Mouse (Mus musculus) hindbrain, embryonic 13.5 days (tissue): Measurements from ENCODE around the gene Cbarp. TPM values are rescaled to one million over a fixed set of nuclear protein-coding genes. Genes with fewer than 3 reads are reported as not detected.

Experiments used
- ATAC-seq: fragments of 200-750 bp; cut with Nextera tagmentation; 2 replicates; pipeline ENCODE4 v1.8.0; 2017; ENCODE audit warnings: moderate TSS enrichment; ENCODE audit not compliant: low FRiP score
- H3K27ac ChIP-seq: fragments of 300-500 bp; sonication (generic); 2 replicates; pipeline ENCODE4 v1.5.1; 2015; ENCODE audit warnings: inconsistent platforms, mild to moderate bottlenecking, moderate library complexity
- H3K27me3 ChIP-seq: fragments of 300-500 bp; sonication (generic); 2 replicates; pipeline ENCODE4 v1.6.1; 2015; ENCODE audit warnings: mild to moderate bottlenecking, inconsistent platforms
- H3K36me3 ChIP-seq: fragments of 300-500 bp; sonication (generic); 2 replicates; pipeline ENCODE4 v1.6.1; 2015; ENCODE audit warnings: mild to moderate bottlenecking, inconsistent platforms
- H3K4me1 ChIP-seq: fragments of 300-500 bp; sonication (generic); replicated peaks from 2 replicates; pipeline ENCODE4 v1.6.1; 2015; ENCODE audit warnings: inconsistent platforms
- H3K4me2 ChIP-seq: fragments of 300-500 bp; sonication (generic); 2 replicates; pipeline ENCODE4 v1.6.1; 2015; ENCODE audit warnings: inconsistent platforms, mild to moderate bottlenecking, moderate library complexity
- H3K4me3 ChIP-seq: fragments of 300-500 bp; sonication (generic); 2 replicates; pipeline ENCODE4 v1.5.1; 2015; ENCODE audit warnings: mild to moderate bottlenecking, inconsistent platforms
- H3K9ac ChIP-seq: fragments of 300-500 bp; sonication (generic); 2 replicates; pipeline ENCODE4 v1.6.1; 2015; ENCODE audit warnings: mild to moderate bottlenecking, inconsistent platforms
- H3K9me3 ChIP-seq: fragments of 300-500 bp; sonication (generic); 2 replicates; pipeline ENCODE4 v1.6.1; 2016; ENCODE audit warnings: inconsistent platforms
- WGBS: fragments of 180-500 bp; shearing (Covaris S2); methylation state at CpG from one replicate; pipeline ENCODE4 v1.1.7; 2015; 5-methylcytosine and 5-hydroxymethylcytosine counted together
- polyA plus RNA-seq: library from polyadenylated mRNA; unstranded; fragments of >200 nt; fragmentation: Nextera tagmentation; extraction: Ambion mirVana; gene quantifications from 2 replicates; pipeline ENCODE4 v1.2.1, GENCODE M21; 2015

Cbarp gene
- polyA plus RNA-seq, 1 experiment from 2014 or later: 57.4 TPM

DNA sequence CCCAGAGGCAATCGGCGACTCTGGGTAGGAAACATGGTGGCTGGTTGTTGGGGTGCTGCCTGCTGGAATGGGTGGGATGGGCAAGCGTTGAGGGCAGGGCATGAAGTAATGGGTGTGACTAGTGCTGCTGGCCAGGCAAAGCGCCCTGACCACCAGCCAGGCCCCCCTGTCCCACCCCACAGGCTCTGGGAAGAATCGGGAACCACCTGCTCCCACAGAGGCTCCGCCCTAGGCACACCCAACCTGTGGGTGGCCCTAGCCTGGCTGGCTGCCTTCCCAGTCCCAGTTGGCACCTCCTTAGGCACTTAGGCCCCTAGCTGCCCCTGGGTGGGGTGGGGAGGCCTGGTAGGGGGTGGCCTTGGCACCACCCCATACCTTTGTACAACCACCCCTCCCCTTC, 5.3 kb upstream of the Cbarp start:
- Histone ChIP-seq H3K27ac (peak overlapping the region; percentile 100), H3K4me2 (no peak overlapping the region), H3K4me3 (peak overlapping the region; percentile 7; the same call in 1 of the 2 replicates), H3K9me3 (no peaks in the 10 kb centered on the region), H3K36me3 (peaks cover 33% of the 10 kb centered on the region), H3K9ac (peak overlapping the region; percentile 99; the same call in 1 of the 2 replicates), H3K4me1 (peaks cover 63% of the 10 kb centered on the region), H3K27me3 (no peaks in the 10 kb centered on the region)
- ATAC-seq: no peak
- 84% methylated on average over 6 of the region's 6 CpGs for WGBS

DNA sequence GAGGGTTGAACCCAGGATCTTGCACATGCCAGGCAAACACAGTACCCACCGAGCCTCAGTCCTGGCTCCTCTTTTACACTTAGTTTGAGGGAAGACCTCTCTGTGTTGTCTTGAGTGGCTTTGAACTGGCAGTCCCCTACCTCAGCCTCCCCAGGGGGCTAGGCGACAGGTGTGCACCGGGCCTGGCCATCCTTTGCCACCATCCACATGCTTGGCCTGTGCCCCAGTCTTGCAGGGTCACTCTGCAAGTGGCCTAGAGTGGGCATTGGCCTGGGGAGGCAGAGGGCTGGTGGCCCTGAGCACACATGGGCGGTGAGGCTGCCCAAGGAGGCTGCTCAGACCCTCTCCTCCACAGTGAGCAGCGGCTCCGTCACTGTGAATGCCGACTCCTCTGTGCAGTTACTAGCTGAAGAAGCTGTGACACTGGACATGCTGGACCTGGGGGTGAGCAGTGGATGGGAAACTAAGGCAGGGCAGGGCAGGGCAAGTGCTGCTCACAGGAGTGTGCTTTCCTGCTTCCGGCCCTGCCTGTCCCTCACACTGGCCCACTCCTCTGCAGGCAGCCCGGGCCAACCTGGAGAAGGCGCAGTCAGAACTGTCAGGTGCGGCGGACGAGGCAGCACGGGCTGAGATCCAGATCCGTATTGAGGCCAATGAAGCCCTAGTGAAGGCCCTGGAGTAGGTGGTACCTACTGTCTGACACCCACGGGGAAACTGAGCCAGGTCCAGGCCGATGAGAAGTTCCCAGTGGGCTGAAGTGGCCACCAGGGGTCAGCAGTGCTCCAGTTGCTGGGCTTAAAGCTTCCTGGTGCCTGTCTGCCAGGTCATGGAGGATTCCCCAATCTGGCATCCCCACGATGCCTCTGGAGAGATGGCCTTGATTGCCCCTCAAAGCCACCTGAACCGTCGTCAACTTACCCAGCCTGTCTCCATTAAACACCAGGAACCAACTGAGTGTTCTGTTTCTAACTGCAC, 4.5 kb upstream of the Cbarp start:
- H3K9ac ChIP-seq: peak overlapping the region; percentile 99

DNA sequence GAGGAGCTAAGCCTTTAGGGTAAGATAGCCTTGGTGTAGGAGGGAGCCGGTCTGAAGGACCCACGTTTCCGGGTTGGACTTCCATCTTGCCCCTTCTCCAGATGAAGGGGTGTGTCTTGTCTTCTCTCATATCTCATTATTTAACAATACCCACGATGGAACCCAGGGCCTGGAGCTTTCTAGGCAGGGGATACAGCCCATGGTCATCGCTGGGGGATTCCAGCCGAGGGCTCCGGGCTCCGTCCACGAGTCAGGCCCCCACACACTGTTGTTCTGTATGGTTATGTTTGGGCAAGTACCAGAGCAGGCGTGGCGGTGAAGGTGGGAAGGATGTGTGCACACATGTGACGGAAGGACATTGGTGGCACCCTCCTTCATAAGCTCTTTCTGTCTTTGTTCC, 3.5 kb upstream of the Cbarp start:
- 97% methylated on average over 12 of the region's 12 CpGs for WGBS
- Histone ChIP-seq H3K4me1 (peaks cover 75% of the 10 kb centered on the region), H3K36me3 (peaks cover 33% of the 10 kb centered on the region), H3K27me3 (no peaks in the 10 kb centered on the region), H3K9ac (no peak overlapping the region), H3K9me3 (no peaks in the 10 kb centered on the region), H3K27ac (no peak overlapping the region), H3K4me2 (no peak overlapping the region), H3K4me3 (no peak overlapping the region)
- no peak for ATAC-seq

More for the DNA sequence above, 4.5 kb upstream of the Cbarp start:
- WGBS: 74% methylated on average over 20 of the region's 20 CpGs
- Histone ChIP-seq H3K27me3 (no peaks in the 10 kb centered on the region), H3K9me3 (no peaks in the 10 kb centered on the region), H3K4me3 (peak overlapping the region; percentile 7; the same call in 1 of the 2 replicates), H3K4me2 (0 out of 2 replicates have a peak overlapping the region, but pooled peaks have one; percentile 4), H3K36me3 (peaks cover 33% of the 10 kb centered on the region), H3K27ac (peak overlapping the region; percentile 100), H3K4me1 (peaks cover 68% of the 10 kb centered on the region)
- no peak for ATAC-seq

GRCm38 (mm10) chr10:80143664-80144063, 3.0 kb upstream of the Cbarp start:
- Histone ChIP-seq H3K4me2 (0 out of 2 replicates have a peak overlapping the region, but pooled peaks have one; percentile 83), H3K27me3 (no peaks in the 10 kb centered on the region), H3K27ac (no peak overlapping the region), H3K9me3 (no peaks in the 10 kb centered on the region), H3K36me3 (peaks cover 33% of the 10 kb centered on the region), H3K9ac (no peak overlapping the region), H3K4me3 (0 out of 2 replicates have a peak overlapping the region, but pooled peaks have one; percentile 81), H3K4me1 (peaks cover 75% of the 10 kb centered on the region)
- ATAC-seq: no peak
- whole genome bisulfite sequencing: 94% methylated on average over 7 of the region's 7 CpGs

- WGBS: 0% methylated on average over 15 of the region's 15 CpGs
These were observed 1.9 kb upstream of the Cbarp start for GRCm38 (mm10) chr10:80142530-80142925.

DNA sequence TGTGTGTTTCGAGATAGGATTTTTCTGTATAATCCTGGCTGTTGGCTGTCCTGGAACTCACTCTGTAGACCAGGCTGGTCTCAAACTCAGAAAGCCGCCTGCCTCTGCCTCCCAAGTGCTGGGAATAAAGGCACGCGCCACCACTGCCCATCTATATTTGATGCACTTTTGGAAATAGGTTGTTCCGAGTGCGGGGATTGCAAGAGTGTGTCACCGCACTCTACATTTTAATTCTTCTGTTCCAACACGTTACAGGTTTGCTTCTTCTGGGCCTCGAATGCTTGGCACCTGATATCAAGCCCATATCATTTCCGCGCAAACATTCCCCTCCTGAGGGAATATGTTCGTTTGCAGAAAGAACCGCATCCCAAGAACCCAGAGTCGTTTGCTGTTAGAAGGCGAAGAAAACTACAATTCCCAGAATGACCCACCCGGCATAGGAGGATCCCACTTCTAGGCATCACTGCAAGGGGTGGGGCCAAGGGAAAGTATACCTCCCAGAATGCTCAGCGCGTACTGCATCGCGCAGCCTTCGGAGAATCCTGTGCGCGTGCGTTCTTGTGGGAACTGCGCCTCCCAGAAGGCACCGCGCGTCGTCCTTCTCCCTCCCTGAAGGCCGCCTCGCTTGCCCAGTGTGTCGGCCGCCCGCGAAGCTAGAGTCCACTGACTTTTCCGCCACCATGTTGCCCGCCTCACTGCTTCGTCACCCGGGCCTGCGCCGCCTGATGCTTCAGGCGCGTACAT, 1.3 kb upstream of the Cbarp start:
- peaks cover 33% of the 10 kb centered on the region for H3K36me3 ChIP-seq
- H3K4me2 ChIP-seq: peak overlapping the region; percentile 83
- ATAC-seq: peak; percentile 79
- peaks cover 78% of the 10 kb centered on the region for H3K4me1 ChIP-seq
- 1% methylated on average over 42 of the region's 43 CpGs for WGBS
- H3K9ac ChIP-seq: peak overlapping the region; percentile 97
- H3K4me3 ChIP-seq: peak overlapping the region; percentile 81
- H3K9me3 ChIP-seq: no peaks in the 10 kb centered on the region
- H3K27me3 ChIP-seq: 0 out of 2 replicates have a peak, but pooled peaks cover 2% of the 10 kb centered on the region
- peak overlapping the region; percentile 91 for H3K27ac ChIP-seq

More at GRCm38 (mm10) chr10:80142530-80142925, 1.9 kb upstream of the Cbarp start:
- Histone ChIP-seq H3K27ac (peak overlapping the region; percentile 91), H3K9me3 (no peaks in the 10 kb centered on the region), H3K4me3 (peak overlapping the region; percentile 81), H3K9ac (peak overlapping the region; percentile 97), H3K4me2 (peak overlapping the region; percentile 83), H3K36me3 (peaks cover 33% of the 10 kb centered on the region), H3K27me3 (no peaks in the 10 kb centered on the region), H3K4me1 (peaks cover 78% of the 10 kb centered on the region)
- peak; percentile 2 for ATAC-seq

GRCm38 (mm10) chr10:80141243-80141642, 608 bp upstream of the Cbarp start:
- Histone ChIP-seq H3K27me3 (peaks cover 8% of the 10 kb centered on the region), H3K36me3 (peaks cover 32% of the 10 kb centered on the region), H3K4me3 (peak overlapping the region; percentile 81), H3K9me3 (no peaks in the 10 kb centered on the region), H3K9ac (peak overlapping the region; percentile 63), H3K4me1 (peaks cover 78% of the 10 kb centered on the region), H3K4me2 (peak overlapping the region; percentile 83), H3K27ac (peak overlapping the region; percentile 91)
- peak; percentile 33 for ATAC-seq
- under 1% methylated on average over 29 of the region's 29 CpGs for WGBS

GRCm38 (mm10) chr10:80139975-80140665, 515 bp downstream of the Cbarp start:
- Histone ChIP-seq H3K4me1 (peaks cover 72% of the 10 kb centered on the region), H3K27ac (peak overlapping the region; percentile 98), H3K9me3 (no peaks in the 10 kb centered on the region), H3K27me3 (peaks cover 19% of the 10 kb centered on the region), H3K9ac (peak overlapping the region; percentile 63; the same call in 1 of the 2 replicates), H3K36me3 (peaks cover 33% of the 10 kb centered on the region), H3K4me2 (peak overlapping the region; percentile 93; the same call in 1 of the 2 replicates), H3K4me3 (peak overlapping the region; percentile 82; the same call in 1 of the 2 replicates)
- 79% methylated on average over 11 of the region's 11 CpGs for whole genome bisulfite sequencing
- no peak for ATAC-seq

GRCm38 (mm10) chr10:80139439-80139775, 1.2 kb downstream of the Cbarp start:
- Histone ChIP-seq H3K27ac (peak overlapping the region; percentile 98), H3K4me2 (peak overlapping the region; percentile 93), H3K9me3 (no peaks in the 10 kb centered on the region), H3K9ac (peak overlapping the region; percentile 97), H3K36me3 (peaks cover 33% of the 10 kb centered on the region), H3K27me3 (peaks cover 25% of the 10 kb centered on the region), H3K4me1 (peaks cover 67% of the 10 kb centered on the region), H3K4me3 (peak overlapping the region; percentile 82)
- WGBS: 3% methylated on average over 8 of the region's 10 CpGs
- ATAC-seq: peak; percentile 2; the same call in 1 of the 2 replicates

DNA sequence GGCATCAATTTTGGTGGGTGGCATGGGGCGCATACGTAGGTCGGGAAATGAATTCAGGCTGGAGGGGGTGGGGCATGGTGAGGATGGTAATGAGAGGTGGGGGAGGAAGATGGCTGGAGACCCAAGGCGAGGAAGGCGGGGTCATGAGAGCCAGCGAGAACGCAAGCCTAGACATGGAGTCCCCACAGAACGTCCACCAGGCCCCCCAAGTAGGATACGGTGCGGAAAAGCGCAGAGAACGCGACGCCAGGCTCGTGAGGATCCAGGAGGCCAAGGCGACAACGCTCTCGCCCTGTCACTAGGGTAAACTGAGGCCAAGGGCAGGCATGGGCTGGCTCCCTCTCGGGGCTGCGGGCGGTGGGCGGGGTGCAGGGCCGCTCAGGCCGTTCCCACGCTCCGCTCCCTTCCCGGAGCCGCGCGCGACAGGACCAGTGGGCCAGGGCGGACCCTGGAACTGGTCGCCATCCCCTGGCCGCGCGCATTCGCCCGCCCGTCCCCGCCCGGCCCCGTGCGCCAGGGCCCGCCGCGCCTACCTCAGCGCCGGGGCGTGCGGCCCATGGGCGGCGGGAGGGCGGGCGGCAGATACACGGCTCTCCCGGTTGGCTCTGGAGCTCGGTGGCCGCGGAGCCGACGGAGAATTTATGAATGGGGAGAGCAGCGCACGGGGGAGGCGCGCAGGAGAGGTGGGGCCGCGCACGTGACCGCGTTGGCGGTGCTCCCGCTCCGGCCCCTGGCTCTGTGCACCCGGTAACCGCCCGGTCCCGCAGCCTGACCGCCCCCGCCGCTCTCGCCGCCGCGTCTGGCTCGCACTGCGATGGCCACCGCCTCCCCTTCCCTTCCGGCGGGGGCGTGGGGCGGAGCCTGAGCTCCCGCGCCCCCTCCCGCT, 1.8 kb downstream of the Cbarp start, which contains the start of gene Atp5d:
Gene Atp5d (plus strand): TSS at position 80 of the 886 bp plus-strand sequence.
- Histone ChIP-seq H3K36me3 (peaks cover 33% of the 10 kb centered on the region), H3K9me3 (no peaks in the 10 kb centered on the region), H3K4me2 (peak within 1 kb of the TSS; percentile 93), H3K4me1 (peaks cover 63% of the 10 kb centered on the region), H3K27me3 (peaks cover 25% of the 10 kb centered on the region), H3K27ac (peak within 1 kb of the TSS; percentile 98), H3K4me3 (peak within 1 kb of the TSS; percentile 82), H3K9ac (peak within 1 kb of the TSS; percentile 97)
- ATAC-seq: peak; percentile 12
- WGBS: 0% methylated on average over 77 of the region's 94 CpGs
